Mouse (Mus musculus) mouse embryonic stem cell (cell line): ENCODE measurements around the gene Gosr1.
"Not testable (repeated sequence)": the region's sequence is repeated elsewhere in the genome, so short reads cannot be mapped to it uniquely, and the experiment has no call there.

Experiments used
- in situ Hi-C, 2 experiments: fragments of 300-500 bp; cut with MboI; formaldehyde crosslinking; loops; 1 replicate in 1 of 2; 3 replicates in 1 of 2; pipeline ENCODE4 v1.14.3; 2019 to 2020; ENCODE audit warnings: low sequenced_read_pairs in 2 of 2, low pct_unique_long_range_greater_than_20kb in 1 of 2, mixed read lengths in 1 of 2; ENCODE audit not compliant: unreplicated experiment in 1 of 2

The Gosr1 gene

GRCm38 (mm10) chr11:76763053-76763740 lies at the start of gene Gosr1:
Gosr1 (minus strand) TSS chr11:76763579.
- in situ Hi-C loops = no loop called here

GRCm38 (mm10) chr11:76810706-76811495 lies 47.5 kb upstream of the Gosr1 start:
- in situ Hi-C loops = no loop called here

GRCm38 (mm10) chr11:76809450-76809849 lies 46.1 kb upstream of the Gosr1 start:
- in situ Hi-C loops = no loop called here

GRCm38 (mm10) chr11:76808550-76808949 lies 45.2 kb upstream of the Gosr1 start:
- in situ Hi-C loops = no loop called here

GRCm38 (mm10) chr11:76807007-76807679 lies 43.8 kb upstream of the Gosr1 start:
- in situ Hi-C loops = no loop called here

GRCm38 (mm10) chr11:76806026-76806425 lies 42.6 kb upstream of the Gosr1 start:
- in situ Hi-C loops = no loop called here

GRCm38 (mm10) chr11:76805072-76805471 lies 41.7 kb upstream of the Gosr1 start:
- in situ Hi-C loops = not testable (repeated sequence)

GRCm38 (mm10) chr11:76803266-76803665 lies 39.9 kb upstream of the Gosr1 start:
- in situ Hi-C loops = no loop called here

- in situ Hi-C loops = no loop called here
Measured at GRCm38 (mm10) chr11:76797236-76797635, 33.9 kb upstream of the Gosr1 start.

- in situ Hi-C loops = no loop called here
Measured at GRCm38 (mm10) chr11:76795326-76795725, 31.9 kb upstream of the Gosr1 start.

GRCm38 (mm10) chr11:76791331-76791730 lies 28.0 kb upstream of the Gosr1 start:
- in situ Hi-C loops = no loop called here

GRCm38 (mm10) chr11:76789252-76789651 lies 25.9 kb upstream of the Gosr1 start:
- in situ Hi-C loops = no loop called here

GRCm38 (mm10) chr11:76775533-76775932 lies 12.2 kb upstream of the Gosr1 start:
- in situ Hi-C loops = no loop called here

GRCm38 (mm10) chr11:76773811-76774210 lies 10.4 kb upstream of the Gosr1 start:
- in situ Hi-C loops = no loop called here

- in situ Hi-C loops = no loop called here
Measured at GRCm38 (mm10) chr11:76770566-76770965, 7.2 kb upstream of the Gosr1 start.

GRCm38 (mm10) chr11:76763741-76764122 lies 353 bp upstream of the Gosr1 start:
- in situ Hi-C loops = no loop called here

GRCm38 (mm10) chr11:76752276-76752675 lies 11.1 kb downstream of the Gosr1 start:
- in situ Hi-C loops = no loop called here

GRCm38 (mm10) chr11:76748819-76749218 lies 14.6 kb downstream of the Gosr1 start:
- in situ Hi-C loops = no loop called here

- in situ Hi-C loops = no loop called here
Measured at GRCm38 (mm10) chr11:76745921-76746320, 17.5 kb downstream of the Gosr1 start.
